Mouse (Mus musculus) kidney, adult 2 months (tissue): ENCODE data around the gene Phf2. TPM values are rescaled to one million over a fixed set of nuclear protein-coding genes. Genes with fewer than 3 reads are reported as not detected.

ENCODE experiments used
- DNase-seq: peaks from one replicate; pipeline ENCODE4 v3.0.0; 2021
- H3K27ac ChIP-seq: fragments of 200-500 bp; 2 replicates; pipeline ENCODE4 v1.5.1; 2012; ENCODE audit warnings: low read depth, low read length, control low read depth, inconsistent platforms; ENCODE audit not compliant: insufficient read depth
- H3K27me3 ChIP-seq: fragments of 200-500 bp; replicated peaks from 2 replicates; pipeline ENCODE4 v1.6.1; 2012; ENCODE audit warnings: mild to moderate bottlenecking, moderate library complexity, low read length, inconsistent platforms; ENCODE audit not compliant: control insufficient read depth, insufficient read depth
- H3K36me3 ChIP-seq: fragments of 200-500 bp; 2 replicates; pipeline ENCODE4 v1.6.1; 2012; ENCODE audit warnings: mild to moderate bottlenecking, moderate library complexity, low read length, inconsistent platforms; ENCODE audit not compliant: control insufficient read depth, insufficient read depth
- H3K4me1 ChIP-seq: fragments of 200-500 bp; 2 replicates; pipeline ENCODE4 v1.6.1; 2011; ENCODE audit warnings: low read length; ENCODE audit not compliant: control insufficient read depth, insufficient read depth
- H3K4me3 ChIP-seq: fragments of 200-500 bp; 2 replicates; pipeline ENCODE4 v1.5.1; 2011; ENCODE audit warnings: mild to moderate bottlenecking, low read depth, low read length, control low read depth; ENCODE audit not compliant: insufficient read depth
- CTCF ChIP-seq: fragments of 200-500 bp; conservative IDR thresholded peaks from 2 replicates; pipeline ENCODE4 v1.5.1; 2011; ENCODE audit warnings: low read depth, mild to moderate bottlenecking, control low read depth, low read length, moderate library complexity, mixed read lengths; ENCODE audit not compliant: insufficient read depth, insufficient read length
- POLR2A ChIP-seq: fragments of 200-500 bp; IDR thresholded peaks from one replicate; pipeline ENCODE4 v1.6.1; 2011; ENCODE audit warnings: low read depth, low read length, control low read depth
- WGBS: fragments of 180-500 bp; shearing (Covaris S2); methylation state at CpG from one replicate; pipeline ENCODE4 v1.1.7; 2018; 5-methylcytosine and 5-hydroxymethylcytosine counted together
- polyA plus RNA-seq: library from polyadenylated mRNA; depleted of rRNA; stranded (reverse); fragments of >200 nt; gene quantifications from 2 replicates; pipeline ENCODE4 v1.2.3, GENCODE M21; 2012; rRNA removed

The Phf2 gene
- 12.2 and 15.2 TPM in 2 replicates for polyA plus RNA-seq

- TF ChIP-seq POLR2A (peak; percentile 18), CTCF (no peak)
Measured at GRCm38 (mm10) chr13:48870771-48871731, at the start of gene Phf2. TSS of gene Phf2 (minus strand) at chr13:48871119.

GRCm38 (mm10) chr13:48919756-48920415 lies 49.0 kb upstream of the Phf2 start:
- Histone ChIP-seq H3K36me3 (no peaks in the 10 kb centered on the region; the same call in 1 of the 2 replicates), H3K4me1 (peaks cover 2% of the 10 kb centered on the region; the same call in 1 of the 2 replicates), H3K27ac (no peak overlapping the region), H3K27me3 (no peaks in the 10 kb centered on the region), H3K4me3 (no peak overlapping the region)
- TF ChIP-seq CTCF (no peak), POLR2A (no peak)
- WGBS: 80% methylated on average over 7 of the region's 7 CpGs
- no peak for DNase-seq

More at GRCm38 (mm10) chr13:48870771-48871731, at the start of gene Phf2:
- no peaks in the 10 kb centered on the region for H3K36me3 ChIP-seq
- WGBS: 12% methylated on average over 102 of the region's 117 CpGs
- peak within 1 kb of the TSS; percentile 84 for H3K27ac ChIP-seq
- peak within 1 kb of the TSS; percentile 90 for H3K4me3 ChIP-seq
- H3K27me3 ChIP-seq: no peaks in the 10 kb centered on the region
- DNase-seq: peak; percentile 47
- peaks cover 12% of the 10 kb centered on the region for H3K4me1 ChIP-seq

- Histone ChIP-seq H3K4me1 (no peaks in the 10 kb centered on the region; the same call in 1 of the 2 replicates), H3K27me3 (no peaks in the 10 kb centered on the region), H3K27ac (no peak overlapping the region), H3K4me3 (no peak overlapping the region), H3K36me3 (peaks cover 1% of the 10 kb centered on the region; the same call in 1 of the 2 replicates)
- WGBS: 97% methylated on average over 3 of the region's 3 CpGs
- TF ChIP-seq CTCF (no peak), POLR2A (no peak)
- no peak for DNase-seq
Measured at GRCm38 (mm10) chr13:48917113-48917599, 46.2 kb upstream of the Phf2 start.

GRCm38 (mm10) chr13:48913680-48914079 lies 42.8 kb upstream of the Phf2 start:
- 47% methylated on average over 1 of the region's 1 CpGs for WGBS
- TF ChIP-seq POLR2A (no peak), CTCF (no peak)
- H3K27me3 ChIP-seq: no peaks in the 10 kb centered on the region
- no peak overlapping the region for H3K4me3 ChIP-seq
- H3K27ac ChIP-seq: no peak overlapping the region
- H3K36me3 ChIP-seq: peaks cover 1% of the 10 kb centered on the region; the same call in 1 of the 2 replicates
- H3K4me1 ChIP-seq: no peaks in the 10 kb centered on the region
- DNase-seq: peak; percentile 30

GRCm38 (mm10) chr13:48913141-48913540 lies 42.2 kb upstream of the Phf2 start:
- H3K4me3 ChIP-seq: no peak overlapping the region
- TF ChIP-seq POLR2A (no peak), CTCF (no peak)
- H3K27ac ChIP-seq: no peak overlapping the region
- DNase-seq: no peak
- peaks cover 1% of the 10 kb centered on the region; the same call in 1 of the 2 replicates for H3K36me3 ChIP-seq
- H3K27me3 ChIP-seq: no peaks in the 10 kb centered on the region
- 81% methylated on average over 3 of the region's 3 CpGs for WGBS
- no peaks in the 10 kb centered on the region for H3K4me1 ChIP-seq

GRCm38 (mm10) chr13:48911426-48911825 lies 40.5 kb upstream of the Phf2 start:
- H3K4me3 ChIP-seq: no peak overlapping the region
- no peak for TF ChIP-seq POLR2A
- H3K4me1 ChIP-seq: no peaks in the 10 kb centered on the region
- H3K27me3 ChIP-seq: no peaks in the 10 kb centered on the region
- H3K27ac ChIP-seq: no peak overlapping the region
- H3K36me3 ChIP-seq: peaks cover 1% of the 10 kb centered on the region; the same call in 1 of the 2 replicates
- 75% methylated on average over 7 of the region's 7 CpGs for WGBS
- no peak for DNase-seq
